Mouse (Mus musculus) C2C12 (cell line): Measurements from ENCODE around the gene Gm3250. TPM values are rescaled to one million over a fixed set of nuclear protein-coding genes. Genes with fewer than 3 reads are reported as not detected.

Source experiments
- H3K27me3 ChIP-seq: one replicate; pipeline ENCODE4 v1.6.1; 2011; ENCODE audit not compliant: control insufficient read depth, insufficient read depth, insufficient read length
- H3K36me3 ChIP-seq: one replicate; pipeline ENCODE4 v1.6.1; 2011; ENCODE audit not compliant: control insufficient read depth, insufficient read depth
- H3K4me3 ChIP-seq: one replicate; pipeline ENCODE4 v1.5.1; 2011; ENCODE audit warnings: mild to moderate bottlenecking, control low read depth; ENCODE audit not compliant: poor library complexity, insufficient read depth, severe bottlenecking
- H3K79me2 ChIP-seq: one replicate; pipeline ENCODE4 v1.6.1; 2011; ENCODE audit not compliant: control insufficient read depth, insufficient read depth
- H3K79me3 ChIP-seq: one replicate; pipeline ENCODE4 v1.6.1; 2011; ENCODE audit warnings: low read depth, control low read depth
- H3ac ChIP-seq: one replicate; pipeline ENCODE3; 2011; ENCODE audit warnings: low read depth; ENCODE audit not compliant: control insufficient read depth, insufficient read length
- CEBPB ChIP-seq: IDR thresholded peaks from one replicate; pipeline ENCODE4 v1.6.1; 2011; ENCODE audit warnings: low read depth, mild to moderate bottlenecking, control low read depth, moderate library complexity
- CTCF ChIP-seq: IDR thresholded peaks from one replicate; pipeline ENCODE4 v1.5.1; 2011; ENCODE audit not compliant: control insufficient read depth, insufficient read depth, insufficient read length
- FOSL1 ChIP-seq: IDR thresholded peaks from one replicate; pipeline ENCODE4 v1.8.0; 2011; ENCODE audit warnings: mild to moderate bottlenecking, low read length; ENCODE audit not compliant: poor library complexity, insufficient read depth, severe bottlenecking
- MAX ChIP-seq: IDR thresholded peaks from one replicate; pipeline ENCODE4 v1.6.1; 2011; ENCODE audit warnings: mild to moderate bottlenecking, control low read depth
- MYOD1 ChIP-seq: IDR thresholded peaks from one replicate; pipeline ENCODE4 v1.6.1; 2011; ENCODE audit warnings: low read depth; ENCODE audit not compliant: control insufficient read depth, insufficient read length
- MYOG ChIP-seq: IDR thresholded peaks from one replicate; pipeline ENCODE4 v1.6.1; 2011; ENCODE audit not compliant: control insufficient read depth, insufficient read length; ENCODE audit errors: extremely low read depth
- USF1 ChIP-seq: IDR thresholded peaks from one replicate; pipeline ENCODE4 v1.6.1; 2011; ENCODE audit warnings: low read depth, mild to moderate bottlenecking, control low read depth, moderate library complexity
- polyA plus RNA-seq: library from polyadenylated mRNA; unstranded; fragments of >200 nt; fragmentation: generic; extraction: Trizol; gene quantifications from one replicate; pipeline ENCODE4 v1.2.1, GENCODE M21; 2012; ENCODE audit warnings: missing spikeins

Gm3250 gene
- polyA plus RNA-seq, 1 experiment, result not detected

GRCm38 (mm10) chr10:77738929-77739328 is 43.4 kb downstream of the Gm3250 start:
- Histone ChIP-seq H3K79me2 (no peaks in the 10 kb centered on the region), H3K79me3 (no peaks in the 10 kb centered on the region), H3K36me3 (no peaks in the 10 kb centered on the region), H3K4me3 (no peak overlapping the region), H3ac (no peak overlapping the region), H3K27me3 (peaks cover 24% of the 10 kb centered on the region)
- no peak for TF ChIP-seq MYOG
- TF ChIP-seq CTCF, result no peak
- TF ChIP-seq MAX, result no peak

- H3K27me3 ChIP-seq, result peaks cover 9% of the 10 kb centered on the region
- H3K79me2 ChIP-seq, result no peaks in the 10 kb centered on the region
- no peaks in the 10 kb centered on the region for H3K36me3 ChIP-seq
- H3K79me3 ChIP-seq, result no peaks in the 10 kb centered on the region
- TF ChIP-seq USF1, result no peak
- TF ChIP-seq CTCF, result no peak
- no peak for TF ChIP-seq MAX
- no peak for TF ChIP-seq MYOG
- TF ChIP-seq FOSL1, result no peak
- no peak for TF ChIP-seq MYOD1
- TF ChIP-seq CEBPB, result no peak
- no peak overlapping the region for H3K4me3 ChIP-seq
- no peak overlapping the region for H3ac ChIP-seq
These were observed 46.4 kb downstream of the Gm3250 start for GRCm38 (mm10) chr10:77735928-77736327.

Other genes starting within 250 kb of the Gm3250 start
- gene Pttg1ip, start 200.8 kb downstream of the Gm3250 start, polyA plus RNA-seq, result 96.1 TPM
- gene Sumo3, start 176.4 kb downstream of the Gm3250 start, polyA plus RNA-seq, result 152 TPM
- gene Gm49325, start 176.3 kb downstream of the Gm3250 start, polyA plus RNA-seq, result 5.1 TPM
- gene Ube2g2, start 160.3 kb downstream of the Gm3250 start, polyA plus RNA-seq, result 85.5 TPM
- not detected for gene Tspear, start 96.0 kb downstream of the Gm3250 start, polyA plus RNA-seq
- gene Gm19402, start 91.8 kb downstream of the Gm3250 start, polyA plus RNA-seq, result not detected
- gene Gm9508, start 85.3 kb downstream of the Gm3250 start, polyA plus RNA-seq, result not detected
- gene Gm10272, start 75.9 kb downstream of the Gm3250 start, polyA plus RNA-seq, result not detected
- not detected for gene Gm10024, start 71.1 kb downstream of the Gm3250 start, polyA plus RNA-seq
- gene Gm10142, start 66.7 kb downstream of the Gm3250 start, polyA plus RNA-seq, result not detected
- not detected for gene Krtap12-1, start 61.9 kb downstream of the Gm3250 start, polyA plus RNA-seq
- not detected for gene Gm10100, start 56.1 kb downstream of the Gm3250 start, polyA plus RNA-seq
- not detected for gene Gm18596, start 39.9 kb downstream of the Gm3250 start, polyA plus RNA-seq
- gene Gm9736, start 31.2 kb downstream of the Gm3250 start, polyA plus RNA-seq, result not detected
- not detected for gene Gm3233, start 22.9 kb downstream of the Gm3250 start, polyA plus RNA-seq
- gene Gm3238, start 11.2 kb downstream of the Gm3250 start, polyA plus RNA-seq, result not detected
- gene Gm7138, start 5.6 kb downstream of the Gm3250 start, polyA plus RNA-seq, result not detected
- not detected for gene Gm7137, start 5.7 kb upstream of the Gm3250 start, polyA plus RNA-seq
- gene Gm9639, start 12.5 kb upstream of the Gm3250 start, polyA plus RNA-seq, result not detected
- not detected for gene Gm19668, start 16.6 kb upstream of the Gm3250 start, polyA plus RNA-seq
- gene Gm9507, start 29.3 kb upstream of the Gm3250 start, polyA plus RNA-seq, result not detected
- not detected for gene Gm2696, start 32.1 kb upstream of the Gm3250 start, polyA plus RNA-seq
- not detected for gene Krtap10-4, start 44.6 kb upstream of the Gm3250 start, polyA plus RNA-seq
- gene Krtap10-10, start 53.4 kb upstream of the Gm3250 start, polyA plus RNA-seq, result not detected
- not detected for gene Gm36176, start 64.3 kb upstream of the Gm3250 start, polyA plus RNA-seq
- not detected for gene Gm10318, start 70.3 kb upstream of the Gm3250 start, polyA plus RNA-seq
- gene Gm3285, start 79.4 kb upstream of the Gm3250 start, polyA plus RNA-seq, result not detected
- gene Lrrc3, start 120.0 kb upstream of the Gm3250 start, polyA plus RNA-seq, result 0.01 TPM
- gene Trpm2, start 188.0 kb upstream of the Gm3250 start, polyA plus RNA-seq, result 0.02 TPM
- 14.6 TPM for gene 1810043G02Rik, start 196.0 kb upstream of the Gm3250 start, polyA plus RNA-seq
- gene Pfkl, start 227.5 kb upstream of the Gm3250 start, polyA plus RNA-seq, result 45.2 TPM